Mouse (Mus musculus) E14TG2a.4 (cell line): ENCODE measurements around the gene Mex3d.

ENCODE experiments used
- CTCF ChIP-seq: conservative IDR thresholded peaks from 2 replicates; pipeline ENCODE4 v1.5.1; 2014; ENCODE audit warnings: low read length
- NANOG ChIP-seq: IDR thresholded peaks from 2 replicates; pipeline ENCODE4 v1.6.1; 2014; ENCODE audit warnings: borderline replicate concordance, low read length, mixed read lengths
- POU5F1 ChIP-seq: IDR thresholded peaks from 2 replicates; pipeline ENCODE4 v1.6.1; 2014; ENCODE audit warnings: low read length, borderline replicate concordance

GRCm38 (mm10) chr10:80399973-80400703, 12.7 kb upstream of the Mex3d start:
- no peak for TF ChIP-seq CTCF
- TF ChIP-seq POU5F1: no peak
- no peak for TF ChIP-seq NANOG
